Mouse (Mus musculus): ENCODE results near the gene Abtb1. TPM values are rescaled to one million over a fixed set of nuclear protein-coding genes. Genes with fewer than 3 reads are reported as not detected.

The Abtb1 gene
- total RNA-seq, 2 experiments from 2014 or later: 9.5 to 40.1 TPM

DNA sequence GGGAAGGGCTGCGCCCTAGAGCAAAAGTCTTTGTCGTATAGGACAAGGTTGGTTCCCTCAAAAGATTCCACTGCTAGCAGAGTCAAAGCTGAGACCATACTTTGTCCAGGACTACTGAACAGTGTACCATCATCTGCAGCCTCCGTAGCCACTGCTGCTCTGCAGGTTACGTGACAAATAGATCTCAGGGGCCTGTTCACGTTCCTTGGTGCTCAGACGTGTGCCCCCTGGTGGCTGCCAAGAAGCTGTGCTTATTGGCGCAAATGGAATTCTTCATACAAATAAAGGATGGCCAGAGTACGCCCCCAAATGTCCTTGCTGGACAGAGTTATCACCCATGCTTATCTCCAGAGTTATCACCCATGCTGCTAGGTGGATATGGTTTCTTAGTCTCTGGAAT lies 10.3 kb downstream of the Abtb1 start:
- peak; percentile 43 for ATAC-seq (replicated peaks; ENCODE audit: poor library complexity)

DNA sequence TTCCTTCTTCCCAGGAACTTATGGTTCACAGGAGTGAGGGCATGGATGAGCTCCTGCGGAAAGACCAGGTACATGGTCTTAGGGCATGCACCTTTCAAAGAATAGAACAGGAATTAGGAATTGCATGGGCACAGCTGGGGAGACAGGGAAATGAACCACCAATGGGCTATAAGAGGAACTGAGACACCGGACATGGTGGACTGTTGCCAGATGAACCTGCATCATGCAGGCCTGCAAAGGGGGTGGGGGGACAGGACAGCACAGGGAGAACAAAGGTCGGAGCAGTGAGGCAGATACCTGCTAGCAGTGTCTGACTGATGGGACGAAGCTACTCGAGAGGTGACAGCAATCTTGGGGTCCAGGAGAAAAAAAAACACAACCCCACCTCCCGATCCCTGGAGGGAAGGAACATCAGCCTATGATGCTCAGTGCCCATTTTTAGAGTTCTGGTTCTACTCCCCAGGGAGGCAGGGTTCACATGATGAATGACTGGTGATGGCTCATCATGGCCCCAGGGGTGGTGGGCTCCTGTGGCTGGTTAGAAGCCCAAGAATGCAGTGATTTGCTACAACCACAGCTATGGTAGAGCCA lies 11.6 kb downstream of the Abtb1 start:
- no peak for ATAC-seq (replicated peaks; ENCODE audit: poor library complexity)

DNA sequence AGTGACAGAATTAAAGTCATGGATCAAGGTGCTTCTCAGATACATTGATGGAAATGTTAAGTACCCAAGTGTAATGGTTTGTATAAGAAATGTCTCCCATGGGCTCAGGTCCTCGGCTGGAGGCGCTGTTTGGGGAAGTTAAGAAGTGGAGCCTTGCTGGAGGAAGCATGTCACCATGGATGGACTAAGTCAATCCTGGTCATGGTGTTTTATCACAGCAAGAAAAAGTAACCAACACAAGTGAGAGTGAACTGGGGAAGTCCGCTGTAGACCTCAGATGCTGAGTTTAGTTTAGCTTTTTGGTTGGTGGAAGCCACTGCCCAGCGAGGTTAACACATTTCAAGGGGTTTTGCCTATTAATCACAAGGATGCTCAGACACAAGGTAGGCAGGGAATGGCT lies 12.2 kb downstream of the Abtb1 start:
- ATAC-seq (replicated peaks; ENCODE audit: poor library complexity): no peak

DNA sequence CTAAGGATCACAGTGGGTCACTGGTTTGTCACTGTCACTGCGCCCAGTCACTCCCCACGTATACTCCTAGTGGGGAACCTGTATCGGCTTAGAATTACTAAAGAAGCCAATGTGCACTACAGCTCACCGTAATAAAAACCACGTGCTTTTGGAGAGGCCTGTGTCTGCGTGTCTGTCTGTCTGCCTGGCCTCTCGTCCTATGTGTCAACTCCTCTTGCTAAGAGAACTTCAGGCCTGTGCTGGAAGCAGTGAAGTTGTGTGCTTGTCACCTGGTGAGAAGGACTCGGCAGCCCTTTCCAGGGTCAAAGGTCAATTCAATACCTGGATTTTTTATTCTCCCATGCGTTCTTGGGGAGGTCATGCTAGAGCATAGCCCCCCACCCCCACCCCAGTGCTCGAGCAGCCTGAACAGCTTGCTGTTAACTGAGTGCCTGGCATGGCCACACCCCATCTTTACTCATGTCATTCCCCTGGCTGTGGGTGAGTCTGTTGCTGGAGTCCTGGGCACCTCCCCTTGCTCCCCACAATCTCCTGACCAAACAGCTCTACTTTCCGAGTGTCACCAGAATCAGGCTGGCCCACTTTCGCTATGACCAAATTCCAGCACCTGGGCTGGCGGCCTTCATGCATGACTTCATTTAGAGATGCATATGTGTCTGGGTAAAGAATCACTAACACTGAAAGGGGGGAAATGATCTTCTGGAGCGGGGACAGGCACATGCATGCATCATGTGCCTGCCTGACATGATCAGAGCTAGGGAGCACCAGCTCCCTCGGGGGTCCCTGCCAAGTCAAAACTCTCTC lies 13.4 kb downstream of the Abtb1 start:
- ATAC-seq (replicated peaks; ENCODE audit: poor library complexity): no peak

DNA sequence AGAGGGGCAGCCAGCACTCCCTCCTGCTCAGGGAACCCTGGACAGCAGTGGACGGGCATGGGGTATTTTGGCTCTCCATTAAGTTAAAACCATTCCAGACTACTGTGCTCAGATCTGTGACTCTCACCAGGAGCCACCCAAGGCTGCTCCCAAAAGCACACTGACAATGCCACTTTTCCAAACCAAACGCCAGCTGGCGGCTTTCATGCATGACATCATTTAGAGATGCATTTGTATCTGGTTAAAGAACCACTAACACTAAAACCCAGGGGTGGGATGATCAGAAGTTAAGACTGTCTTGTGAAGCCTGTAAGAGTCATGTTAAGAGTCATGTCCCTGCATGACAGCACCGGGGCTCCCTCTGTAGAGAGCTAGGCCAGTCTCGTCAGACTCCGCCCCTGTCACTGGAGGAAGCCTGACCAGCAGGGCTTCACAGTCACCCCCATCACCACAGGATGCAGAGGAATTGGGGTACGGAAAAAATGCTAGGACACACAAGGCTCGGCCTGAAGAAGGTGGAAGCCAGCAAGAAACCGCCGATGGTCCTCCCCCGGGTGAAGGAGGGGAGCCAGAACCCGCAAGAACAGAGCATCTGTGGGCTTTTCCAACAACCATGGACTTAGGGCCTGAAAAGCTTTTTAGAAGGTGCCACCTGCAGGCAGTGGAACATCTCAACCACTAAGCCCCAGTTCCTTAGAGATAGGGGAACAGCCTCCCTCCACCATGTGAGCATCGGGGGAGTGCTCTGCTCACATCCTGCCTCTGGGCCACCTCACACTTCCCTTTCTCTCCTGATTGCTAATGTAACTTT lies 14.2 kb downstream of the Abtb1 start:
- peak; percentile 69 for ATAC-seq (replicated peaks; ENCODE audit: poor library complexity)

DNA sequence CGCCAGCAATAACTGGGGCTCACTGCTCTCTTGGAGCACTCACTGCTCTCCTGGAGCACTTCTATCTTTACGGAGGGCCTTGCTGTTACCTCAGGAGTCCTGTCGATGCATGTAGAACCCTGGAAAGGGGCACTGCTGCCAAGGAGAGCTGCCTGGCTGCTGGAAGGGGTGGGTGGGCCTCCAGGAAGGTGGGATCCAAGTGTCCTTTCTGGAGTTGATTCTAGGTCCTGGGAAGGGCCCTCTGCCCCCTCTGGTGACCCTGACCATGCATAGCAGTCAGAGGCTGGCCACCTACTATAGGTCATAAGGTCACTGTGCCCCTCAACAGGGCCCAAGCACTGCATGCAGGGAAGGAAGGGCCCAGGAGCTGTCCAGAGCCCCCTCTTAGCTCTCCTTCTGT lies 14.8 kb downstream of the Abtb1 start:
- no peak for ATAC-seq (replicated peaks; ENCODE audit: poor library complexity)

DNA sequence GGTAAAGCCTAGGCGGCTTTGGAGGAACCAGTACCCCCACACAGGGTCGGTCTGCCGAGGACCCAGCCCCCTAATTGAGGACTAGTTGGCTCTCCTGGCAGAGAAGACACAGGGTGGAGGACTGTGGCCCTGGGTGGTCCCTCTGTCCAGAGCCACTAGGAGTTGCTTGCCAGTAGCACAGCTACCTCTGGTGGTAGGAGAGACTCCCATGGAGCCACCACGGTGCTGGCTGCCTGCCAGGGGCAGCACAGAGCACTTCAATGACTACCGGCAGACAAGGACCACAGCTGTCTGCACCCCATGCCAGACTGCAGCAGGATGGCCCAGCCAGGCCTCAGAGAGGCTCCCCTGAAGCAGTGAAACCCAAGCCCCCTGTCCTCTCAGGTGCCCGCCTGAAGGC lies 15.2 kb downstream of the Abtb1 start:
- ATAC-seq (replicated peaks; ENCODE audit: poor library complexity): peak; percentile 47

DNA sequence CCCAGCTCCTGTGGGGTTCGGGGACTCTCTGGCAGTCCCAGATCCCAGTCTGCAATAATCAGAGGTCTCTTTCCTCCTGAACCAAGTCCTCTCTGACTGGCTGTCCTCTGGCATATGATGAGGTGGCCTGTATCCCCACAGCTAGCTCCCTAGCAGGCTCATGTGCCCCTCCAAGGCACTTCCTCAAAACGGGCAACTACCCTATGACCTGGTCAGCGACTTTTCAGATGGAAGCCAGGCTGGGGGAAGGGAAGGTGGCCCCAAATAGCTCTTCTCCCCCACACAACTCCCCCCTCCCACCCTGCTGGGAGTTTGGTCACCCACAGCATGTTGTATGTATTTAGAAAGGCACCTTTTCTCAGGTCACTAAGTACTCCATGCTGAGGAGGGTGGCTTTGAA lies 15.7 kb downstream of the Abtb1 start:
- ATAC-seq (replicated peaks; ENCODE audit: poor library complexity): no peak

DNA sequence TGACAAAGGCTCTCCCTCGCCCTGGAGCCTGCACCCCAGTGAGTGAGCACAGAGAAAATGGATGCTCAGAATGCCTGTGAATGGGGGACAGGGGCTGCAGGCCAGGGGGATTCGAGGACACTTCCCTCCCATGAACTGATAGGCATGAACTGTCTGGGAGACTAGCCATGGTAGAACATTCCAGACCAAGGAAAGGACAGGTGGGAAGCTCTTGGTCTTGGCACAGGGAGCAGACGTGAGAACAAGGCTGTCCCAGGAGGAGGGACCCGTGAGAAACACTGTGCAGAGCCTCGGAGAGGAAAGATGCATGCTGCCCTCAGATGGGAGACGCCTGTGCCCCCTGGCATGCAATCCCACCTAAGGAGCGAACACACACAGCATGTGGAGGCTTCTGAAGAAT lies 17.6 kb downstream of the Abtb1 start:
- ATAC-seq (replicated peaks; ENCODE audit: poor library complexity): no peak

DNA sequence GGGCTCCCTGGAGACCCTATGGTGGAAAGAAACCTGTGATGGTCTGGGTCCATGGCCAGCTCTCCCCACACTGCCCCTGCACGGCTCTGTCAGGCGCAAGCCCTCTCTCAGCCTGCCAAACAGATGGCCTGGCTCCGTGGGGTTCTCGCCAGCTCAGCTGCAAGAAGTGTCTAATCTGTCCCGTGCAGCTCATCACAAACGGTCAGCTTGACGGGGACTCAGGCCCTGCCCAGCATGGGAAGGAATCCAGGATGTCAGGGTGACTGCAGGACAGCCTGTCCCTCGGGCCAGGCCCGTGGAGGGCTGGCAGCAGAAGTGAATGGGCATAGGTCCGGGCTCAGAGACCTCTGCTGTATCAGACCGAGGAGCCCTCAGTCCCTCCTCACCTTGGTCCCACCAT lies 19.9 kb downstream of the Abtb1 start:
- no peak for ATAC-seq (replicated peaks; ENCODE audit: poor library complexity)

DNA sequence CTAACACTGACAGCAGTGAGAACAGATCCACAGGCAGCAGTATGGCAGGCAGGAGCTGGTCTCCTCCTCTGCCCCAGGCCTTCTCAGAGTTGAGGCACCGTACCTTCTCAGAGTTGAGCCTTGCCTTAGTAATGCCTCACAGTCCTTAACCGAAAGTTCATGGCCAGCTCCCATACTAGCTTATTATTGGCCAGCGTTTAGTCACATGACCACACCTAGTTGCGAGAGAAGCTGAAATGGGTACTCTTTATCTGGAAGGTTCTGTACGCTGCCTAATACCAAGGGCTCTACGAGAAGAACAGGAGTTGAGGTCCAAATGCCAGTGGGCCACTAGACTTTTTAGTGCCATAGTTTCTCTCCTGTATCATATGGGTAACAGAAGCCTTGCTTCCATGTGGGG lies 20.5 kb downstream of the Abtb1 start:
- no peak for ATAC-seq (replicated peaks; ENCODE audit: poor library complexity)

DNA sequence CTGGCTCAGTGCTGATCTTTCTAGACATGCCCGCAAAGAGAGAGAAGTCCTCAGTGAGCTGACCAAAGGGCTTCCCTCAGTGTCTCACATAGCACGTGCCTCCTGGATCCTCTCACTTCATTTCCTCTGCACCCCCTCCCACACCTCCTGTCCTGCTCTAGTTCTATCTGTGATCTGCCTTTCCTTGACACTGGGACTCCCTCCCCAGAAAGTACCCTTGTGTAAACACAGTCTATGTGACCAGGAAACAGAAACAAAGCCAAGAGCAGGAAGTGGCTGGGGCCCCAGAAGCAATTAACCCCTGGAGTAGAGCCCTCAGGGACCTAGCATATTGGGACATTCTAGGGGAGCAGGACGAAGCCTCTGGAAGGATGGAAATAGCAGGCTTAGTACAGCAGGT lies 20.9 kb downstream of the Abtb1 start:
- ATAC-seq (replicated peaks; ENCODE audit: poor library complexity): peak; percentile 45

DNA sequence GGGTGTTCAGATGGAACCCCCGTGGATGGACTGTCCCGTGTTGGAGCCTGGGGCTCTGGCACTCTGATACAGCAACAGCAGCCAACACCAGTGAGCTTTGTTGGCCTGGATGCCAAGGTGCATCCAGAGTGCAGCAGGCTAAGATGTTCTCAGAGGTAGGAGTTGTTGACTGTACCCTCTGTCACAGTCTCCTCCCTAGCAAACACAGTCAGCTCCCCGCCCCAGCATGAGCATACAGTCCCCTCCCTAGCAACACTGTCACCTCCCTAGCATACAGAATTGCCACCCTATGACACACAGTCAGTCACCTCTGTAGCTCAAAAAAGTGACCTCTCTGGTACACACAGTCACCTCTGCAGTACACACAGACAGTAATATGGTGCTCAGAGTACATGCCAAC lies 24.9 kb downstream of the Abtb1 start:
- ATAC-seq (replicated peaks; ENCODE audit: poor library complexity): no peak

DNA sequence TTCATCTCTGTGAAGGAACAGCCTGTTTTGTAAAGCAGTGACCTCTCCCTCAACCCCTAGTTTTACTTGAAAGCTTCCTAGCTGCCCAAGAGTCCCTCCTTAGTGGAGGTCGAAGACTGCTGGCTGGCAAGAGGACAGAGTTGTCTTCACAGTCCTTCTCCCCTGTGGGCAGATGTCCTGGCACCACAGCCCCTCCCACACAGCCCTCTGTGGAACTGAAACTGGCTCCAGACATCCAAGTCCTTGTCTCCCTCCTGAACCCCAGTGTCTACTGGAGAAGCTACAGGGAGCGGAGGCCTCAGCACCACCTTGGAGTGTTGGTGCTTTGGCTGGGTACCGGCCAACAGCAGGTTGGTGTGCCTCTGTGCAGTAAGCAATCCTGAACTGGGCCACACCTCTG lies 26.3 kb downstream of the Abtb1 start:
- no peak for ATAC-seq (replicated peaks; ENCODE audit: poor library complexity)

DNA sequence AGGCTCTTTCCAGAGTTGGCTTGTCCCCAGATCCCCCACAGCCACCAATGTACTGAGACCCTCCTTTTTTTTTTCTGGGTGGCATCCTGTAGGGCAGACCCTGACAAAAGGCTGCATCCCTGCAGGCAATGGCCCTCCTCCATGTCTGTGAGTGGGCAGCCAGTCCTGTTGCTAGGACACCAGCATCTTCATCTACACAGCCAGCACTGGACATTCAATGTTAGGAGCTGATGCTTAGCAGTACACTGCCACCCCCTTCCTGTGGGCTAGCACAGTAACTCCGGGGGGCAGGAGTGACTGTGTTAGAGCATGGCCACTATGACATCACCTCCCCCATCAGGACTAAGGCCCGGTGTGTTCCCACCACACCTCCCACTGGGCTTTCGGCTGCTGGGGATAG lies 26.7 kb downstream of the Abtb1 start:
- no peak for ATAC-seq (replicated peaks; ENCODE audit: poor library complexity)

DNA sequence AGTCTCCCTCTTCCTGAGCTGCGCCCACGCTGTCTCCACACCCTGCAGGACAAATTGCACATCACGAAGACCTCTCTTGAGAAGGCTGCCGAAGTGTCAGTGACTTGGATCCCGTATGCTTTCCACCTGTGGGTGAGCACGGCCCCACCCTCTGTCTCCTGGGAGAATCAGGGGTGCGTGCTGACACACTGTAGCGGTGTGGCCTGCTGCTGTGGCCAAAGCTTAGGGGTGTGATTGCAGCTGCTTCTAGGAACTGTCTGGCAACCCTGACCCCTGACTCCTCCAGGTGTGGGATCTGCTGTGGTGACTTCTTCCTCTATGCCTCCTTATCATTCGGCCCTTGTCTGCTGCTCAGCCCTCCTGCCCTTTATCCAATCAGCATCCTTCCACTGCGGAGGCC lies 28.0 kb downstream of the Abtb1 start:
- no peak for ATAC-seq (replicated peaks; ENCODE audit: poor library complexity)

DNA sequence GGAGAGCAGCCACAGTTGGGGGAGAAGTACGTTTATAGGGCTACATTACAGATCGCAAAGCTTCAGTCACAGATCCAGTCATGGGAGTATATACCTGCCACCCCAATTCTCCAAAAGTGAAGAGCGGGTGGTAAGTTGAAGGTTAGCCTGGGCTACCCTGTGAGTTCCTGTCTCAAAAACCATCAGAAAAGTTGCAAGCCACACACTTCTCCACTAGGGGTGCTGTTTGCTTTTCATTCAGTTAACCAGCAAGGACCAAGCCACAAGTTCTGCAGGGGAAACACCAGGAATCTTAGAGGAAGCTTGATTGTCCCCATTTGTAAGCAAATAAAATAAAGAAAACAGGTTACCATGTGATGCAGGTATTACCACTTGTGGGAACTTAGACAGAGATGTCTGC lies 28.9 kb downstream of the Abtb1 start:
- peak; percentile 81 for ATAC-seq (replicated peaks; ENCODE audit: poor library complexity)

DNA sequence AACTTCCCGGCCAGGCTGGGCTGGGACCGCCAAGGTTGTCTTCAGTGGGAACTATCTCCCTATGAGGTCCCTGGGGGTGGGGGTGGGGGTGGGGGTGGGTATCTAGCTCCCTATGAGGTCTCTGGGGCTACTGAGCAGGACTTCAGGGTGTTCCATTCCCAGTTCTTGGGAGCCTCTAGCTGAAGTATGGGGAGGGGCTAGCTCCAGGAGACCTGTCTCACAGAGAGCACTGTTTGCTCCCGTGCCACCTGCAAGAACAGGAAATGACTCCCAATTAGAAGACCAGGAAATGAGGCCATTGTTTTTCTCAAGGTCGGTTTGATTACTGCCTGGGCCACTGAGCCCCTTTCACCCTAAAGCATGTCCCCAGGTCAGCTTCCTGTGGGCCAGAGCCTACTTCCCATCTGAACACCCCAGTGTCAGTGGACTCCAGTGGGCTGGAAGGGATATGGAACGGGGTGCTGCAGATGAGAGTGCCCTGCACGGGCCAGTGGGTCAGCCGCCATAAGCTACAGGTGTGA lies 29.8 kb downstream of the Abtb1 start:
- no peak for ATAC-seq (replicated peaks; ENCODE audit: poor library complexity)

DNA sequence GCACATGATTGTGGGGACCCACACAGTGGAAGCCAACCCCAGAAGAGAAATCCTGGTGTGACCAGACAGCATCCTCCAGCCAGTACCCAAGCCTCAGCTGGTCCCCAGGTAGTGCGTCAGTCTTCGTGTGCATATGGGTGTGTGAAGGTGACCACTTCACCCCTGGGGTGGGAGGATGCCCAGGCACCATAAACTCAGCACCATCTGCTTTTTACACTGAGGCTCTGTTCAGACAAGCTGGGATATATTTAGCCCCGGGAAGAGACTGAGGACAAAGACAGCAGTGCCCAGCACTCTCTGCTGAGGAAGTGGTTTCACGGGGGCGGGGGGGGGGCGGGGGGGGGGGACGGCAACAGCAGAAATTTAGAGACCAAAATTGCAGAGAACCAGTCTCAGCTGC lies 30.4 kb downstream of the Abtb1 start:
- peak; percentile 24; the same call in 1 of the 2 replicates for ATAC-seq (replicated peaks; ENCODE audit: poor library complexity)

DNA sequence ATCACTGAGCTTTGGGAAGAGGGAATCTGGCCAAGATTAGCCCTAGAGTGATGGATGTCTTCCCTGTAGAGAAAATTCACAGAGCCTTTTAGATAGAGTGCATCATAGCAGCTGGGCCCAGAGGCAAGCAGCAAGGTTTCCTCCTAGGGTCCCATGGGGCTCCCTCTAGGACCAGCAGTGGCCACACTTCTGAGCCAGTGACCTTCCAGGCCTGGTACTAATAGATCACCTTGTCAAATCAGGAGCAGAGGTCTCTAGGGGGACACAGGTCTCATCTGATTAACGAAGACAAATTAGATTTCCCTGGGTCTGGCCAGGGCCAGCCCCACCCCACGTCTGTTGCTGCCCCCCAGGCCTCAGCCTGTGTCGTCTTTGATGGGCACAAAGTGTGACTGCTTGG lies 31.5 kb downstream of the Abtb1 start:
- no peak for ATAC-seq (replicated peaks; ENCODE audit: poor library complexity)

DNA sequence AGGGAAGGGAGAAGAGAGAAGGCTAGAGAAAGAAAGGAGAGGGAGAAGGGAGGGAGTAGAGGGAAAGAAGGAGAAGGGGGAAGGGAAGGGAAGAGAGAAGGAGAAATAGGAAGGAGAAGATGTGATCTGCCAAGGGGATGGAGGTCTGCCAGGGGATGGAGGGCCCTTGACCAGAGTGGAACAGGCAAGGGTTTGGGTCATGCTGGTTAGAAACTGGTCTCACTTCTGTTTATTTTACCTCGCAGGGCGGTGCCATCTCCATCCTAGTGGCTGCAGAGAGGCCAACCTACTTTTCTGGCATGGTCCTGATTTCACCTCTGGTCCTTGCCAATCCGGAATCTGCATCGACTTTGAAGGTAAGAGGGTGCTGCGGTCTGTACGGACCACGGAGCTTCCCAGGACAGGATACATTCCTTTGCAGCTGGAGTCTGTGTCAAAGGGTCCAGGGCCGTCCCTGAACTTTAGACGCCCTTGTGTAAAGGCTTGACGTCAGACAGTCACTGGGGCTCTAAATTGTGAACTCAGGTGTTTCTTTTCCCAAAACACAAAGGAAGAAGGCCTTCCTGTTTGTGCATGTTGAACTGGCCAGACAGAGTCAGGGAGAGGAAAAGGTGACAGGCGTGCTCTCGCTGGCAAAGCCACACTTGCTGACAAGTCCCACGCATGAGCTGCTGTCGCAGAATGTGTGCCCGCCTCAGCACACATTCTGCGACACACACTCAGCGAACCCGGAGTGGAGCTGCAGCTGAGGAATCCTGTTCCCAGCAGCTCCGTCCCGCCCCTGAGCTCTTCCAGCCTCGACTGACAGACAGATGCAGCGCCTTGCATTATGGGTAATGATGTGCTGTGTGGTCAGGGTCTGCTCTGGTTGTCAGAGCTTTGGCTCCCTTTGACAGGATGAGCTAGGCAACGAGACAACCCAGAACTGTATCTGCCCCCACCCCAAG lies 32.4 kb downstream of the Abtb1 start:
- ATAC-seq (replicated peaks; ENCODE audit: poor library complexity): no peak

Data from megakaryocyte progenitor cell, adult 5-6 weeks (primary cell).